Comparison of ENCODE assay signal across 25 mouse cellular contexts in the genomic region with DNA sequence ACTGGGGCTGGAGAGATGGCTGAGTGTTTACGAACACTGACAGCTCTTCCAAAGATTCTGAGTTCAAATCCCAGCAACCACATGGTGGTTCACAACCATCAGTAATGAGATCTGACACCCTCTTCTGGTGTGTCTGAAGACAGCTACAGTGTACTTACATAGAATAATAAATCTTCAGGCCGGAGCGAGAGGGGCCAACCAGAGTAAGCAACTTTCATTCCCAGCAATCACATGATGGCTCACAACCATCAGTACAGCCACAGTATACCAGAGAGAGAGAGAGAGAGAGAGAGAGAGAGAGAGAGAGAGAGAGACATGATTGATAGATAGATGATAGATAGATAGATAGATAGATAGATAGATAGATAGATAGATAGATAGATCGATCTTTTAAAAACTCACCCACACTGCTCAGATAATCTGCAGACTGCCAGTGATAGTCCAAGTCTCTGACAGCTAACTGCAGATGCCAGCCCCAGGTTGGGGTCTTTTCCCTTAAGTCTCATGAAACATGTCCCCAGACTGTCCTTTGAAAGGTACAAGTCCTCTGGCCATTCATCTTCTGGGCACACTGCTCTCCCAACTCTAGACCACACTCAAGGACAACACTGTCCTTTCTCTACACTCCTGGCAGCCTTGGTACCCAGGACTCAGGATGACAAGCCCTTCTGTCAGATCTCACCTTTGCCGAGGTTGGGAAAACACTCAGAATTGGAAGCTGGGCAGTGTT. TPM values are rescaled to one million over a fixed set of nuclear protein-coding genes. Genes with fewer than 3 reads are reported as not detected.
DNase-seq lines count a peak whose midpoint lies in the region; ATAC-seq lines count a peak whose summit lies in the region.
"Had no signal": no experiment of that assay in that cellular context is flagged by ENCODE, and none has a peak within 500 bp of the region (broad histone marks: within the 10 kb centered on the region; RNA-seq: fewer than 3 reads in every experiment).

No protein-coding gene starts in this region.

- H3K4me2 ChIP-seq in kidney, embryonic 16.5 days (replicated peaks; ENCODE audit: low read depth, low read length), result no peak overlapping the region
- H3K4me2 ChIP-seq: embryonic facial prominence, embryonic 12.5 days; hindbrain, embryonic 15.5 days had no signal

- DNase-seq in heart, adult 11 months, result peak; percentile 61
- DNase-seq in heart, adult 18-20 months, result no peak
- peak; percentile 19 to 50 for DNase-seq in spleen, postnatal 10 days (ENCODE audit: low spot score in 2 of 2)
- DNase-seq in spleen, adult 12 weeks (ENCODE audit: low spot score), result no peak
- no peak for DNase-seq in limb, embryonic 10.5 days (ENCODE audit: low spot score)
- no peak for DNase-seq in kidney, adult 18-20 months
- no peak for DNase-seq in layer of hippocampus, adult 9-10 months (ENCODE audit: low spot score)
- DNase-seq: B cell, adult 2 months; cerebellum, adult 18-20 months; gastrocnemius, postnatal 36 days; layer of hippocampus, adult 9-11 months; thymus, adult 18-20 months had no signal

- no peak for ATAC-seq in kidney, embryonic 16.5 days (ENCODE audit: low FRiP score, low TSS enrichment)
- ATAC-seq: lung, postnatal 0 days; midbrain, embryonic 16.5 days had no signal

- H3K9ac ChIP-seq in kidney, embryonic 16.5 days (replicated peaks; ENCODE audit: low read length), result no peak overlapping the region
- H3K9ac ChIP-seq: embryonic facial prominence, embryonic 12.5 days; hindbrain, embryonic 15.5 days had no signal

- H3K27ac ChIP-seq in limb, embryonic 10.5 days, result peak overlapping the region; percentile 4; the same call in 1 of the 2 replicates
- H3K27ac ChIP-seq in kidney, embryonic 16.5 days (ENCODE audit: low read length), result no peak overlapping the region
- H3K27ac ChIP-seq: hindbrain, embryonic 15.5 days had no signal

- H3K4me3 ChIP-seq in limb, embryonic 10.5 days, result no peak overlapping the region
- no peak overlapping the region for H3K4me3 ChIP-seq in kidney, embryonic 16.5 days (ENCODE audit: low read length)
- H3K4me3 ChIP-seq: embryonic facial prominence, embryonic 12.5 days; hindbrain, embryonic 15.5 days had no signal

- H3K36me3 ChIP-seq in limb, embryonic 10.5 days, result no peaks in the 10 kb centered on the region
- H3K36me3 ChIP-seq in kidney, embryonic 16.5 days (ENCODE audit: insufficient read depth, low read length), result no peaks in the 10 kb centered on the region
- H3K36me3 ChIP-seq: embryonic facial prominence, embryonic 12.5 days; hindbrain, embryonic 15.5 days had no signal

- 83% methylated on average over 5 of the region's 5 CpGs for WGBS in limb, embryonic 10.5 days
- WGBS in kidney, embryonic 16.5 days, result 74% methylated on average over 5 of the region's 5 CpGs

- H3K27me3 ChIP-seq in limb, embryonic 10.5 days (ENCODE audit: low read depth, poor library complexity, severe bottlenecking), result no peaks in the 10 kb centered on the region
- no peaks in the 10 kb centered on the region for H3K27me3 ChIP-seq in kidney, embryonic 16.5 days (ENCODE audit: insufficient read depth, low read length)
- H3K27me3 ChIP-seq: embryonic facial prominence, embryonic 12.5 days; hindbrain, embryonic 15.5 days had no signal

- H3K4me1 ChIP-seq in limb, embryonic 10.5 days, result peaks cover 25% of the 10 kb centered on the region
- H3K4me1 ChIP-seq in kidney, embryonic 16.5 days (ENCODE audit: insufficient read depth, low read length), result peaks cover 9% of the 10 kb centered on the region; the same call in 1 of the 2 replicates
- H3K4me1 ChIP-seq: hindbrain, embryonic 15.5 days had no signal

- H3K9me3 ChIP-seq in limb, embryonic 10.5 days (replicated peaks), result no peaks in the 10 kb centered on the region
- H3K9me3 ChIP-seq in kidney, embryonic 16.5 days (ENCODE audit: low read length), result no peaks in the 10 kb centered on the region
- H3K9me3 ChIP-seq: embryonic facial prominence, embryonic 12.5 days; hindbrain, embryonic 15.5 days had no signal

RNA-seq across cellular contexts. Expression of a gene that starts 10.3 kb away (rescaled TPM):
- total RNA-seq in heart, adult 18-20 months (2021), result not detected
- 15.1 and 17.8 TPM in 2 replicates for polyA plus RNA-seq in limb, embryonic 10.5 days (2016; fragmentation: Nextera tagmentation; extraction: Ambion mirVana)
- 8.3 and 21.9 TPM in 2 replicates for polyA plus RNA-seq in kidney, embryonic 16.5 days (2015; fragmentation: Nextera tagmentation; extraction: Ambion mirVana)
- total RNA-seq: gastrocnemius, postnatal 36 days had no signal
- polyA plus RNA-seq: adrenal gland, adult 2 months; small intestine, adult 2 months had no signal

RNA-seq across cellular contexts. Expression of a gene that starts 18.0 kb away (rescaled TPM):
- not detected for total RNA-seq in heart, adult 18-20 months (2021)
- not detected in 2 replicates for polyA plus RNA-seq in limb, embryonic 10.5 days (2016; fragmentation: Nextera tagmentation; extraction: Ambion mirVana)
- polyA plus RNA-seq in kidney, embryonic 16.5 days (2015; fragmentation: Nextera tagmentation; extraction: Ambion mirVana), result not detected in 2 replicates
- total RNA-seq: adrenal gland, adult 2 months; gastrocnemius, postnatal 36 days; megakaryocyte-erythroid progenitor cell, adult 5-6 weeks had no signal
- polyA plus RNA-seq: adrenal gland, adult 2 months; embryonic facial prominence, embryonic 12.5 days; forebrain, embryonic 11.5 days; heart, embryonic 16.5 days; hindbrain, embryonic 15.5 days; intestine, postnatal 0 days; limb, embryonic 14.5 days; lung, postnatal 0 days; small intestine, adult 2 months; stomach, embryonic 14.5 days had no signal

RNA-seq across cellular contexts. Expression of a gene that starts 18.1 kb away (rescaled TPM):
- not detected for total RNA-seq in heart, adult 18-20 months (2021)
- polyA plus RNA-seq in limb, embryonic 10.5 days (2016; fragmentation: Nextera tagmentation; extraction: Ambion mirVana), result not detected in 2 replicates
- not detected in 2 replicates for polyA plus RNA-seq in kidney, embryonic 16.5 days (2015; fragmentation: Nextera tagmentation; extraction: Ambion mirVana)
- total RNA-seq: adrenal gland, adult 2 months; gastrocnemius, postnatal 36 days; megakaryocyte-erythroid progenitor cell, adult 5-6 weeks had no signal
- polyA plus RNA-seq: adrenal gland, adult 2 months; embryonic facial prominence, embryonic 12.5 days; forebrain, embryonic 11.5 days; heart, embryonic 16.5 days; intestine, postnatal 0 days; lung, postnatal 0 days; small intestine, adult 2 months; stomach, embryonic 14.5 days had no signal

RNA-seq across cellular contexts. Expression of a gene that starts 32.4 kb away (rescaled TPM):
- 100 to 1,000 TPM; 548 to 623 TPM for total RNA-seq in heart, adult 18-20 months (2021)
- 2,143 and 2,281 TPM in 2 replicates for polyA plus RNA-seq in limb, embryonic 10.5 days (2016; fragmentation: Nextera tagmentation; extraction: Ambion mirVana)
- 2,217 and 2,364 TPM in 2 replicates for polyA plus RNA-seq in kidney, embryonic 16.5 days (2015; fragmentation: Nextera tagmentation; extraction: Ambion mirVana)

RNA-seq across cellular contexts. Expression of a gene that starts 45.4 kb away (rescaled TPM):
- 10 to 100 TPM in 1 of 2 experiments, 1 to 10 TPM in 1; 1.3 to 12.7 TPM for total RNA-seq in heart, adult 18-20 months (2021)
- 0.31 and 0.36 TPM in 2 replicates for polyA plus RNA-seq in limb, embryonic 10.5 days (2016; fragmentation: Nextera tagmentation; extraction: Ambion mirVana)
- 1.8 and 2.0 TPM in 2 replicates for polyA plus RNA-seq in kidney, embryonic 16.5 days (2015; fragmentation: Nextera tagmentation; extraction: Ambion mirVana)

Comparison
In these comparisons a context has a peak if more than half of its experiments do, and no peak if none do; other contexts are left out.
1. DNase-seq: peak in heart, adult 11 months (single experiment) and spleen, postnatal 10 days (2 of 2); none in heart, adult 18-20 months (0 of 2), spleen, adult 12 weeks (single experiment), limb, embryonic 10.5 days (single experiment), kidney, adult 18-20 months (single experiment) and layer of hippocampus, adult 9-10 months (single experiment).